Mouse (Mus musculus) limb, embryonic 14.5 days (tissue): ENCODE results near the gene Adprm. TPM values are rescaled to one million over a fixed set of nuclear protein-coding genes. Genes with fewer than 3 reads are reported as not detected.

Experiments
- ATAC-seq: fragments of 200-750 bp; cut with Nextera tagmentation; 2 replicates; pipeline ENCODE4 v1.8.0; 2017; ENCODE audit warnings: low read depth, moderate number of reproducible peaks, moderate TSS enrichment; ENCODE audit not compliant: low FRiP score
- DNase-seq: peaks from one replicate; pipeline ENCODE4 v3.0.0-alpha.2; 2015; ENCODE audit warnings: low spot score
- H3K27ac ChIP-seq: fragments of 300-500 bp; sonication (generic); replicated peaks from 2 replicates; pipeline ENCODE4 v1.5.1; 2014; ENCODE audit warnings: low read depth, mild to moderate bottlenecking, low read length, moderate library complexity, mixed read lengths
- H3K27me3 ChIP-seq: fragments of 300-500 bp; sonication (generic); 2 replicates; pipeline ENCODE4 v1.6.1; 2014; ENCODE audit warnings: low read length, mixed read lengths; ENCODE audit not compliant: control insufficient read depth, insufficient read depth
- H3K36me3 ChIP-seq: fragments of 300-500 bp; sonication (generic); 2 replicates; pipeline ENCODE4 v1.6.1; 2014; ENCODE audit warnings: mild to moderate bottlenecking, low read length, moderate library complexity, mixed read lengths; ENCODE audit not compliant: control insufficient read depth, insufficient read depth
- H3K4me1 ChIP-seq: fragments of 300-500 bp; sonication (generic); 2 replicates; pipeline ENCODE4 v1.6.1; 2014; ENCODE audit warnings: antibody characterized with exemption, low read length, mixed read lengths; ENCODE audit not compliant: control insufficient read depth, insufficient read depth
- H3K4me2 ChIP-seq: fragments of 300-500 bp; sonication (generic); replicated peaks from 2 replicates; pipeline ENCODE4 v1.6.1; 2014; ENCODE audit warnings: low read depth, mild to moderate bottlenecking, low read length, moderate library complexity; ENCODE audit not compliant: severe bottlenecking
- H3K4me3 ChIP-seq: fragments of 300-500 bp; sonication (generic); replicated peaks from 2 replicates; pipeline ENCODE4 v1.5.1; 2014; ENCODE audit warnings: low read length
- H3K9ac ChIP-seq: fragments of 300-500 bp; sonication (generic); 2 replicates; pipeline ENCODE4 v1.6.1; 2014; ENCODE audit warnings: mild to moderate bottlenecking, low read depth, low read length, moderate library complexity; ENCODE audit not compliant: severe bottlenecking
- H3K9me3 ChIP-seq: fragments of 300-500 bp; sonication (generic); 2 replicates; pipeline ENCODE4 v1.6.1; 2016; ENCODE audit warnings: low read length; ENCODE audit not compliant: control insufficient read depth
- POLR2A ChIP-seq: fragments of 200-500 bp; IDR thresholded peaks from 2 replicates; pipeline ENCODE4 v1.8.0; 2012; ENCODE audit warnings: inconsistent platforms, mild to moderate bottlenecking, moderate library complexity, borderline replicate concordance; ENCODE audit not compliant: insufficient read depth, insufficient read length; ENCODE audit errors: extremely low read depth
- WGBS: fragments of 180-500 bp; shearing (Covaris S2); extraction: QIAGEN DNeasy Blood & Tissue Kit; methylation state at CpG from one replicate; pipeline ENCODE4 v1.1.7; 2014; 5-methylcytosine and 5-hydroxymethylcytosine counted together
- polyA plus RNA-seq, 2 experiments: library from polyadenylated mRNA; depleted of rRNA in 1 of 2; stranded (reverse) in 1 of 2; unstranded in 1 of 2; fragments of >200 nt; fragmentation: Nextera tagmentation in 1 of 2; extraction: Ambion mirVana in 1 of 2; gene quantifications; 2 replicates each; pipeline versions ENCODE4 v1.2.1 to v1.2.3; 2012 to 2014

Adprm gene
- polyA plus RNA-seq, 2 experiments, result 34.0 to 38.1 TPM

GRCm38 (mm10) chr11:67008528-67008927 lies 43.9 kb downstream of the Adprm start:
- DNase-seq (no peak), ATAC-seq (no peak)
- no peaks in the 10 kb centered on the region for H3K9me3 ChIP-seq
- H3K9ac ChIP-seq, result no peak overlapping the region
- no peak overlapping the region for H3K4me2 ChIP-seq
- TF ChIP-seq POLR2A, result no peak
- no peaks in the 10 kb centered on the region for H3K27me3 ChIP-seq
- no peak overlapping the region for H3K4me3 ChIP-seq
- no peaks in the 10 kb centered on the region for H3K36me3 ChIP-seq
- no peak overlapping the region for H3K27ac ChIP-seq
- WGBS, result 93% methylated on average over 4 of the region's 4 CpGs
- peaks cover 4% of the 10 kb centered on the region; the same call in 1 of the 2 replicates for H3K4me1 ChIP-seq

- Histone ChIP-seq H3K4me1 (peaks cover 4% of the 10 kb centered on the region; the same call in 1 of the 2 replicates), H3K4me3 (no peak overlapping the region), H3K36me3 (no peaks in the 10 kb centered on the region), H3K4me2 (no peak overlapping the region), H3K27me3 (no peaks in the 10 kb centered on the region), H3K9ac (no peak overlapping the region), H3K9me3 (no peaks in the 10 kb centered on the region), H3K27ac (no peak overlapping the region)
- ATAC-seq (no peak), DNase-seq (no peak)
- WGBS, result 76% methylated on average over 8 of the region's 8 CpGs
- TF ChIP-seq POLR2A, result no peak
These were observed 44.4 kb downstream of the Adprm start for GRCm38 (mm10) chr11:67007961-67008360.

- no peak for ATAC-seq
- no peak overlapping the region for H3K4me2 ChIP-seq
- DNase-seq, result no peak
- H3K9ac ChIP-seq, result no peak overlapping the region
- H3K4me1 ChIP-seq, result no peaks in the 10 kb centered on the region
- no peak overlapping the region for H3K4me3 ChIP-seq
- no peak overlapping the region for H3K27ac ChIP-seq
- no peaks in the 10 kb centered on the region for H3K36me3 ChIP-seq
- no peaks in the 10 kb centered on the region for H3K9me3 ChIP-seq
- 78% methylated on average over 2 of the region's 2 CpGs for WGBS
- H3K27me3 ChIP-seq, result no peaks in the 10 kb centered on the region
- no peak for TF ChIP-seq POLR2A
These were observed 49.5 kb downstream of the Adprm start for GRCm38 (mm10) chr11:67002911-67003310.

GRCm38 (mm10) chr11:67001717-67002116 lies 50.7 kb downstream of the Adprm start:
- Histone ChIP-seq H3K27me3 (no peaks in the 10 kb centered on the region), H3K4me2 (no peak overlapping the region), H3K36me3 (no peaks in the 10 kb centered on the region), H3K4me3 (no peak overlapping the region), H3K9ac (no peak overlapping the region), H3K27ac (no peak overlapping the region), H3K9me3 (no peaks in the 10 kb centered on the region), H3K4me1 (no peaks in the 10 kb centered on the region)
- TF ChIP-seq POLR2A, result no peak
- ATAC-seq, result no peak
- 38% methylated on average over 1 of the region's 1 CpGs for WGBS
- DNase-seq, result no peak

DNA sequence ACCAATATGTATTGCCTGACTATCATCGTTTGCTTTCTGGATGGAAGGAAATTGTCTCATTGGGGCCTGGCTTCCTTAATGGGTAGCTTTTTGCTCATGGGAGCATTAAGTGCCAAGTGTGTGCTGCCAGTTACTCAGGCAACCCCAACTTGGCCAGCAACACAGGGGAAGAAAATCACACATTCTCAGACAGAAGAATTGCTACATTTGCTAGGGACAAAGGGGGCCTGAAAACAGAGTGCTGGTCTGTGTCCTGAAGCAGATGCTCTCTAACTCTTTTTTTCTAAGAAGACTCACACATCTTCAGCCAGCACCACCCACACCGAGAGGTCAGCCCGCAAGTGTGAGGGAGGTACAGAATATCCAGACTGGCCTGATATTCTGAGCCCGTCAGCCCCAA lies 51.7 kb downstream of the Adprm start:
- Histone ChIP-seq H3K27me3 (no peaks in the 10 kb centered on the region), H3K27ac (no peak overlapping the region), H3K36me3 (no peaks in the 10 kb centered on the region), H3K4me3 (no peak overlapping the region), H3K4me1 (no peaks in the 10 kb centered on the region), H3K9me3 (no peaks in the 10 kb centered on the region), H3K4me2 (no peak overlapping the region), H3K9ac (no peak overlapping the region)
- ATAC-seq, result no peak
- no peak for DNase-seq
- 75% methylated on average over 4 of the region's 4 CpGs for WGBS
- no peak for TF ChIP-seq POLR2A
